Mouse (Mus musculus): ENCODE measurements around the gene E2f1.

GRCm38 (mm10) chr2:154606965-154607364 lies 37.3 kb upstream of the E2f1 start:
- TF ChIP-seq POLR2A (IDR thresholded peaks at IDR 0.05; ENCODE audit: extremely low read depth, insufficient read depth, low read length) = no peak
- no peak for TF ChIP-seq CTCF (IDR thresholded peaks at IDR 0.05; ENCODE audit: extremely low read depth, insufficient read depth, low read length)

All from cortical plate, adult 2 months (tissue).